Mouse (Mus musculus): Measurements from ENCODE around the gene Nrxn3. TPM values are rescaled to one million over a fixed set of nuclear protein-coding genes. Genes with fewer than 3 reads are reported as not detected.

Gene Nrxn3
- polyA plus RNA-seq, 1 experiment from 2014 or later = 42.5 TPM

DNA sequence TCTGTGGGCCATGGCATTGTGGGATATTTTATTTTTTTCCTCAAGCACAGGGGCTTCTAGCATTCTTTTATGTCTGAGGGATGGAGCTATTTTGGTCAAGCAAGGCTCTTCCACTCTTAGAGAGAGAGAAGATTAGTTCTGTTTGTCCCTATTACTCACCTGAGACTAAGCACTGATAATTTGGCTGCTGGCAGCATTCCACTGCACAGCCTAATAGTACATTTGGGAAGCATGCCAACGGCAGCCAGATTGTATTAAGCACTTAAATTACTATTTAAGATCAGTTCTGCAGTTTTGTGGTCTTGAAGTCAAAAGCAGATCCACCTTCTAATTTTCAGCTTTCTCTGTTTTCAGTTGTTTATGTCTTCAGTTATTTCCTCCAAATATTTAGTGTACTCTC lies 1580.0 kb downstream of the Nrxn3 start:
- Histone ChIP-seq H3K9ac (replicated peaks) (no peak overlapping the region), H3K27me3 (no peaks in the 10 kb centered on the region), H3K4me1 (no peaks in the 10 kb centered on the region), H3K36me3 (no peaks in the 10 kb centered on the region), H3K4me3 (no peak overlapping the region), H3K4me2 (replicated peaks) (no peak overlapping the region), H3K9me3 (no peaks in the 10 kb centered on the region), H3K27ac (replicated peaks) (no peak overlapping the region)
- 91% methylated on average over 1 of the region's 1 CpGs for WGBS
- no peak for ATAC-seq (ENCODE audit: low FRiP score, low read depth)

DNA sequence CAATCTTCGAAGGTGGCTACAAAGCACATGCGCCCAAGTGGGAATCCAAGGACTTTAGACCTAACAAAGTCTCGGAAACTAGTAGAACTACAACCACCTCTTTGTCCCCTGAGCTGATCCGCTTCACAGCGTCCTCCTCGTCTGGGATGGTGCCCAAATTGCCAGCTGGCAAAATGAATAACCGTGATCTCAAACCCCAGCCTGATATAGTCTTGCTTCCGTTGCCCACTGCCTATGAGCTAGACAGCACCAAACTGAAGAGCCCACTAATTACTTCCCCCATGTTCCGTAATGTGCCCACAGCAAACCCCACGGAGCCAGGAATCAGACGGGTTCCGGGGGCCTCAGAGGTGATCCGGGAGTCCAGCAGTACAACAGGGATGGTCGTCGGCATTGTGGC lies 1609.1 kb downstream of the Nrxn3 start:
- H3K9me3 ChIP-seq = no peaks in the 10 kb centered on the region
- no peak for ATAC-seq (ENCODE audit: low FRiP score, low read depth)
- WGBS = 95% methylated on average over 15 of the region's 15 CpGs

DNA sequence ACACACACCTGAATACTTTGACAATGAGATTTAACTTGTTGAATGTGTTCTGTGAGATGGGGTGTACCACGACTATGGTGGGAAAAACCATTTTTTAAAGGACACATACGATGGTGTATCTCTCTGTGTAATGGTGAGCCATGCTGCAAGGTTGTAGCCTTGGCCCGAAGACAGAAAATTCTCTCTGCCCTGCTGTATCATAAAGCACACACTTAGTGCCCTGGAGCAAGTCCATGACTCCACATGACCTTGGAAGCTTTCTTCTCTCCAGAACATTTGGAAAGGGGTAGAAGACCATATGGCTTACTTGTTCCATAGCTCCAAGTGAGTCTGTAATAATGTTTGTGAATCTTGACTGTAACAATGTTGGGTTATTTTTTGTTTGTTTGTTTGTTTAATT lies 1609.8 kb downstream of the Nrxn3 start:
- 97% methylated on average over 3 of the region's 3 CpGs for WGBS
- no peak overlapping the region for H3K27ac ChIP-seq (replicated peaks)
- ATAC-seq (ENCODE audit: low FRiP score, low read depth) = no peak

More for the DNA sequence above, 1609.1 kb downstream of the Nrxn3 start:
- Histone ChIP-seq H3K4me3 (no peak overlapping the region), H3K27me3 (no peaks in the 10 kb centered on the region), H3K36me3 (no peaks in the 10 kb centered on the region), H3K4me1 (no peaks in the 10 kb centered on the region), H3K9ac (replicated peaks) (no peak overlapping the region), H3K4me2 (replicated peaks) (no peak overlapping the region), H3K27ac (replicated peaks) (no peak overlapping the region)

DNA sequence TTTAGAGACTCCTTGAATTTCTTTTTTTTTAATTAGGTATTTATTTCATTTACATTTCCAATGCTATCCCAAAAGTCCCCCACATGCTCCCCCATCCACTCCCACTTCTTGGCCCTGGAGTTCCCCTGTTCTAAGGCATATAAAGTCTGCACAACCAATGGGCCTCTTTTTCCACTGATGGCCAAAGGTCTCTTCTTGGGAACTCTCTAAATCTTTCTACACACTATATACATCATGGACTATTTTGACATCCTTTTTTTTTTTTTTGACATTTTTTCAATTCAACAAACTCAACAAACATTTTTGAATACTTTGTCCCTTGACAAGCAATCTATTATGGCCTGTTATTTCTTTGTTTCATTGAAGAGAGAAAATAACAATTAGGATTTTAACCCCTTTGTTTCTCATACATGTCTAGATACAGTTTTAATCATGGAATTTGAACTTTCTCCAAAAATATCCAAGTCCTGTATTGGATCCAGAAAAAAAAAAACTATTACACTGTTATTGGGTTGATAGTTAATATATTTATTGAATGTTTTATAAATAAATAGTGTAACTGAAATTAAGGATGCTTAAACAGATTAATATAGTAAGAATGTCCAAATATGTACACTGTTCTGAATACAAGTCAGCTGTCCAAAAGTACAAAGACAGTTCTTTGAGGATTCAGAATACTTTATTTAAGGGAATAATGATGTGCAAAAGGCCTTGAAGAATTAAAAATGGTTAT lies 1615.0 kb downstream of the Nrxn3 start:
- Histone ChIP-seq H3K27me3 (no peaks in the 10 kb centered on the region), H3K4me3 (no peak overlapping the region), H3K9me3 (no peaks in the 10 kb centered on the region), H3K36me3 (no peaks in the 10 kb centered on the region), H3K27ac (replicated peaks) (no peak overlapping the region), H3K9ac (replicated peaks) (no peak overlapping the region), H3K4me1 (no peaks in the 10 kb centered on the region), H3K4me2 (replicated peaks) (no peak overlapping the region)
- ATAC-seq (ENCODE audit: low FRiP score, low read depth) = no peak

More for the DNA sequence above, 1609.8 kb downstream of the Nrxn3 start:
- Histone ChIP-seq H3K4me2 (replicated peaks) (no peak overlapping the region), H3K9me3 (no peaks in the 10 kb centered on the region), H3K4me1 (no peaks in the 10 kb centered on the region), H3K27me3 (no peaks in the 10 kb centered on the region), H3K9ac (replicated peaks) (no peak overlapping the region), H3K4me3 (no peak overlapping the region), H3K36me3 (no peaks in the 10 kb centered on the region)

DNA sequence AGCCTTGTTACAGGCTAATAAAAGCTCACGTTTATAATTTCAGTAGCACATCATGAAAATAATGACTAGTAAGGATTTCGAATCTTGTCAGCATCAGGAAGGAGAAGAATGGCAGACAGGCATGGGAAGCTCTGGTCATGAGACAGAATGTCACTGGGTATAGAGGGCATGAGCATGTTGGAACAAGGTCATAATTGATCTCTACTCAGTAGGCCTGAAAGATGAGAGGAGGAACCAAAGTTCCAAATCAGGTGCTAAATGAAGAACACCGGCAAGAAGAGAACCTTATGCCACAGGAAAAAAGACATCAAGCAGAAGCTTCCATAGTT lies 1615.5 kb downstream of the Nrxn3 start:
- Histone ChIP-seq H3K9ac (replicated peaks) (no peak overlapping the region), H3K4me2 (replicated peaks) (no peak overlapping the region), H3K9me3 (no peaks in the 10 kb centered on the region), H3K27me3 (no peaks in the 10 kb centered on the region), H3K4me3 (no peak overlapping the region), H3K27ac (replicated peaks) (no peak overlapping the region), H3K4me1 (no peaks in the 10 kb centered on the region), H3K36me3 (no peaks in the 10 kb centered on the region)
- WGBS = 84% methylated on average over 3 of the region's 3 CpGs
- ATAC-seq (ENCODE audit: low FRiP score, low read depth) = no peak

Small RNA genes lying within 50 kb of the gene (microRNA-seq; reads per million reads assigned to microRNA genes)
- gene Gm23989 = not detected
- not detected for gene Gm27313

All from midbrain, embryonic 12.5 days (tissue).